Mouse (Mus musculus) natural killer cell, adult 2 months (primary cell): Measurements from ENCODE around the gene Jam3.
A peak's percentile ranks its signal among the peaks of the same experiment; 100 is the strongest.

ENCODE experiments used
- DNase-seq, 2 experiments: peaks; one replicate each; pipeline ENCODE4 v3.0.0; 2022; ENCODE audit warnings: low spot score in 2 of 2

The Jam3 gene

GRCm38 (mm10) chr9:27154763-27155530 is at the start of gene Jam3:
TSS of gene Jam3 (minus strand) at chr9:27155421.
- DNase-seq: peak; percentile 6 to 23

- no peak for DNase-seq
Observed at GRCm38 (mm10) chr9:27204201-27204600, 49.0 kb upstream of the Jam3 start.

- no peak for DNase-seq
Observed at GRCm38 (mm10) chr9:27203134-27203533, 47.9 kb upstream of the Jam3 start.

GRCm38 (mm10) chr9:27201472-27202219 is 46.4 kb upstream of the Jam3 start:
- DNase-seq: no peak

GRCm38 (mm10) chr9:27193592-27194080 is 38.4 kb upstream of the Jam3 start:
- no peak for DNase-seq

GRCm38 (mm10) chr9:27192761-27193591 is 37.8 kb upstream of the Jam3 start:
- DNase-seq: peak; percentile 7 to 42

GRCm38 (mm10) chr9:27192001-27192760 is 37.0 kb upstream of the Jam3 start:
- peak; percentile 26 to 55 for DNase-seq

GRCm38 (mm10) chr9:27191501-27191981 is 36.3 kb upstream of the Jam3 start:
- DNase-seq: no peak

GRCm38 (mm10) chr9:27190461-27190860 is 35.2 kb upstream of the Jam3 start:
- no peak for DNase-seq

GRCm38 (mm10) chr9:27189306-27189705 is 34.1 kb upstream of the Jam3 start:
- DNase-seq: no peak

GRCm38 (mm10) chr9:27188677-27189241 is 33.5 kb upstream of the Jam3 start:
- DNase-seq: no peak

- no peak for DNase-seq
Observed at GRCm38 (mm10) chr9:27185820-27186219, 30.6 kb upstream of the Jam3 start.

- DNase-seq: no peak
Observed at GRCm38 (mm10) chr9:27182087-27182486, 26.9 kb upstream of the Jam3 start.

- no peak for DNase-seq
Observed at GRCm38 (mm10) chr9:27180492-27180891, 25.3 kb upstream of the Jam3 start.

GRCm38 (mm10) chr9:27178935-27179334 is 23.7 kb upstream of the Jam3 start:
- DNase-seq: no peak

- DNase-seq: peak; percentile 2 to 10
Observed at GRCm38 (mm10) chr9:27176154-27176553, 20.9 kb upstream of the Jam3 start.

- no peak for DNase-seq
Observed at GRCm38 (mm10) chr9:27175682-27176081, 20.5 kb upstream of the Jam3 start.

GRCm38 (mm10) chr9:27175241-27175640 is 20.0 kb upstream of the Jam3 start:
- no peak for DNase-seq

- no peak for DNase-seq
Observed at GRCm38 (mm10) chr9:27174079-27174478, 18.9 kb upstream of the Jam3 start.

GRCm38 (mm10) chr9:27173646-27174045 is 18.4 kb upstream of the Jam3 start:
- no peak for DNase-seq

GRCm38 (mm10) chr9:27172839-27173238 is 17.6 kb upstream of the Jam3 start:
- DNase-seq: no peak
